Mouse (Mus musculus) stomach, embryonic 14.5 days (tissue): ENCODE measurements around the gene Ltb. TPM values are rescaled to one million over a fixed set of nuclear protein-coding genes. Genes with fewer than 3 reads are reported as not detected.
A peak's percentile ranks its signal among the peaks of the same experiment; 100 is the strongest.

Source experiments
- ATAC-seq: fragments of 200-750 bp; cut with Nextera tagmentation; 2 replicates; pipeline ENCODE4 v1.8.0; 2017; ENCODE audit warnings: low read depth, moderate TSS enrichment; ENCODE audit not compliant: insufficient number of reproducible peaks, insufficient read depth, low FRiP score
- H3K27ac ChIP-seq: fragments of 300-500 bp; sonication (generic); 2 replicates; pipeline ENCODE4 v1.5.1; 2014; ENCODE audit warnings: mild to moderate bottlenecking, low read length, moderate library complexity, mixed read lengths
- H3K27me3 ChIP-seq: fragments of 300-500 bp; sonication (generic); 2 replicates; pipeline ENCODE4 v1.6.1; 2014; ENCODE audit warnings: low read length, control low read depth, mixed read lengths; ENCODE audit not compliant: control insufficient read depth, insufficient read depth
- H3K36me3 ChIP-seq: fragments of 300-500 bp; sonication (generic); 2 replicates; pipeline ENCODE4 v1.6.1; 2014; ENCODE audit warnings: mild to moderate bottlenecking, control low read depth, low read length, moderate library complexity, mixed read lengths; ENCODE audit not compliant: control insufficient read depth, insufficient read depth
- H3K4me1 ChIP-seq: fragments of 300-500 bp; sonication (generic); 2 replicates; pipeline ENCODE4 v1.6.1; 2014; ENCODE audit warnings: low read length, control low read depth, mixed read lengths; ENCODE audit not compliant: control insufficient read depth, insufficient read depth
- H3K4me2 ChIP-seq: fragments of 300-500 bp; sonication (generic); replicated peaks from 2 replicates; pipeline ENCODE4 v1.6.1; 2014; ENCODE audit warnings: low read depth, low read length, control low read depth
- H3K4me3 ChIP-seq: fragments of 300-500 bp; sonication (generic); 2 replicates; pipeline ENCODE4 v1.5.1; 2014; ENCODE audit warnings: low read depth, low read length, control low read depth
- H3K9ac ChIP-seq: fragments of 300-500 bp; sonication (generic); replicated peaks from 2 replicates; pipeline ENCODE4 v1.6.1; 2014; ENCODE audit warnings: low read depth, mild to moderate bottlenecking, control low read depth, low read length, moderate library complexity, mixed read lengths
- H3K9me3 ChIP-seq: fragments of 300-500 bp; sonication (generic); 2 replicates; pipeline ENCODE4 v1.6.1; 2016; ENCODE audit warnings: low read depth, low read length, control low read depth; ENCODE audit not compliant: control insufficient read depth
- WGBS: fragments of 180-500 bp; shearing (Covaris S2); extraction: QIAGEN DNeasy Blood & Tissue Kit; methylation state at CpG from one replicate; pipeline ENCODE4 v1.1.7; 2014; 5-methylcytosine and 5-hydroxymethylcytosine counted together
- polyA plus RNA-seq: library from polyadenylated mRNA; unstranded; fragments of >200 nt; fragmentation: Nextera tagmentation; extraction: Ambion mirVana; gene quantifications from 2 replicates; pipeline ENCODE4 v1.2.1, GENCODE M21; 2014

Gene Ltb
- polyA plus RNA-seq = 1.4 and 1.8 TPM in 2 replicates

- Histone ChIP-seq H3K4me2 (peak within 1 kb of the TSS; percentile 79), H3K4me3 (peak within 1 kb of the TSS; percentile 38; the same call in 1 of the 2 replicates), H3K36me3 (no peaks in the 10 kb centered on the region), H3K4me1 (peaks cover 14% of the 10 kb centered on the region; the same call in 1 of the 2 replicates), H3K27me3 (peaks cover 8% of the 10 kb centered on the region), H3K9ac (no peak within 1 kb of the TSS), H3K9me3 (no peaks in the 10 kb centered on the region), H3K27ac (no peak within 1 kb of the TSS)
- 49% methylated on average over 28 of the region's 28 CpGs for WGBS
- no peak for ATAC-seq
Measured at GRCm38 (mm10) chr17:35193881-35194843, at the start of gene Ltb. Ltb (plus strand) TSS chr17:35194439.

GRCm38 (mm10) chr17:35146139-35146538 is 48.1 kb upstream of the Ltb start:
- no peaks in the 10 kb centered on the region for H3K27me3 ChIP-seq
- H3K4me2 ChIP-seq = no peak overlapping the region
- no peak for ATAC-seq
- H3K9ac ChIP-seq = no peak overlapping the region
- no peaks in the 10 kb centered on the region for H3K4me1 ChIP-seq
- peaks cover 97% of the 10 kb centered on the region for H3K36me3 ChIP-seq
- WGBS = 86% methylated on average over 5 of the region's 5 CpGs
- H3K4me3 ChIP-seq = no peak overlapping the region
- H3K9me3 ChIP-seq = no peaks in the 10 kb centered on the region
- H3K27ac ChIP-seq = no peak overlapping the region

GRCm38 (mm10) chr17:35147348-35147747 is 46.9 kb upstream of the Ltb start:
- Histone ChIP-seq H3K36me3 (peaks cover 96% of the 10 kb centered on the region), H3K4me3 (no peak overlapping the region), H3K9me3 (no peaks in the 10 kb centered on the region), H3K4me1 (no peaks in the 10 kb centered on the region), H3K9ac (no peak overlapping the region), H3K27me3 (no peaks in the 10 kb centered on the region), H3K4me2 (no peak overlapping the region), H3K27ac (no peak overlapping the region)
- WGBS = 50% methylated on average over 3 of the region's 3 CpGs
- ATAC-seq = no peak

- 68% methylated on average over 5 of the region's 5 CpGs for WGBS
- Histone ChIP-seq H3K4me2 (no peak overlapping the region), H3K9ac (no peak overlapping the region), H3K27ac (no peak overlapping the region), H3K4me1 (no peaks in the 10 kb centered on the region), H3K9me3 (no peaks in the 10 kb centered on the region), H3K36me3 (peaks cover 96% of the 10 kb centered on the region), H3K4me3 (no peak overlapping the region), H3K27me3 (no peaks in the 10 kb centered on the region)
- ATAC-seq = no peak
Measured at GRCm38 (mm10) chr17:35147922-35148639, 46.2 kb upstream of the Ltb start.

- Histone ChIP-seq H3K9me3 (no peaks in the 10 kb centered on the region), H3K4me3 (no peak overlapping the region), H3K27ac (no peak overlapping the region), H3K36me3 (peaks cover 96% of the 10 kb centered on the region), H3K4me2 (no peak overlapping the region), H3K4me1 (no peaks in the 10 kb centered on the region), H3K27me3 (no peaks in the 10 kb centered on the region), H3K9ac (no peak overlapping the region)
- WGBS = 89% methylated on average over 4 of the region's 4 CpGs
- ATAC-seq = no peak
Measured at GRCm38 (mm10) chr17:35152121-35152520, 42.1 kb upstream of the Ltb start.

- Histone ChIP-seq H3K36me3 (peaks cover 96% of the 10 kb centered on the region), H3K27ac (no peak overlapping the region), H3K4me3 (no peak overlapping the region), H3K9ac (no peak overlapping the region), H3K27me3 (no peaks in the 10 kb centered on the region), H3K4me2 (no peak overlapping the region), H3K4me1 (no peaks in the 10 kb centered on the region), H3K9me3 (no peaks in the 10 kb centered on the region)
- WGBS = 87% methylated on average over 9 of the region's 9 CpGs
- no peak for ATAC-seq
Measured at GRCm38 (mm10) chr17:35153077-35153476, 41.2 kb upstream of the Ltb start.

- H3K9ac ChIP-seq = no peak overlapping the region
- H3K36me3 ChIP-seq = peaks cover 96% of the 10 kb centered on the region
- no peak for ATAC-seq
- no peak overlapping the region for H3K4me3 ChIP-seq
- no peaks in the 10 kb centered on the region for H3K4me1 ChIP-seq
- no peak overlapping the region for H3K4me2 ChIP-seq
- H3K27ac ChIP-seq = no peak overlapping the region
- no peaks in the 10 kb centered on the region for H3K9me3 ChIP-seq
- WGBS = 81% methylated on average over 4 of the region's 4 CpGs
- no peaks in the 10 kb centered on the region for H3K27me3 ChIP-seq
Measured at GRCm38 (mm10) chr17:35153931-35154330, 40.3 kb upstream of the Ltb start.

- H3K36me3 ChIP-seq = peaks cover 96% of the 10 kb centered on the region
- no peaks in the 10 kb centered on the region for H3K27me3 ChIP-seq
- H3K4me2 ChIP-seq = no peak overlapping the region
- H3K4me1 ChIP-seq = no peaks in the 10 kb centered on the region
- H3K4me3 ChIP-seq = no peak overlapping the region
- no peak for ATAC-seq
- H3K9ac ChIP-seq = no peak overlapping the region
- no peaks in the 10 kb centered on the region for H3K9me3 ChIP-seq
- H3K27ac ChIP-seq = no peak overlapping the region
- WGBS = 81% methylated on average over 7 of the region's 7 CpGs
Measured at GRCm38 (mm10) chr17:35154616-35155015, 39.6 kb upstream of the Ltb start.
